Mouse (Mus musculus) colon, adult 2 months (tissue): ENCODE data around the gene Gja1. TPM values are rescaled to one million over a fixed set of nuclear protein-coding genes. Genes with fewer than 3 reads are reported as not detected.

ENCODE experiments used
- polyA plus RNA-seq: library from polyadenylated mRNA; depleted of rRNA; stranded (reverse); fragments of >200 nt; gene quantifications from 2 replicates; pipeline ENCODE4 v1.2.3, GENCODE M21; 2012; rRNA removed

Gene Gja1
- polyA plus RNA-seq: 7.0 and 8.3 TPM in 2 replicates

GRCm38 (mm10) chr10:56377097-56377965 is at the start of gene Gja1:
Gene Gja1 (plus strand): TSS chr10:56377330.

Other genes with a start within 250 kb of the Gja1 start
- 0.47 and 0.59 TPM in 2 replicates for gene Tbc1d32, start 148.6 kb upstream of the Gja1 start, polyA plus RNA-seq